Mouse (Mus musculus): Measurements from ENCODE around the gene 1700020D05Rik. TPM values are rescaled to one million over a fixed set of nuclear protein-coding genes. Genes with fewer than 3 reads are reported as not detected.
A peak's percentile ranks its signal among the peaks of the same experiment; 100 is the strongest.

Gene 1700020D05Rik
- polyA plus RNA-seq, 1 experiment from 2014 or later: 0.34 TPM

DNA sequence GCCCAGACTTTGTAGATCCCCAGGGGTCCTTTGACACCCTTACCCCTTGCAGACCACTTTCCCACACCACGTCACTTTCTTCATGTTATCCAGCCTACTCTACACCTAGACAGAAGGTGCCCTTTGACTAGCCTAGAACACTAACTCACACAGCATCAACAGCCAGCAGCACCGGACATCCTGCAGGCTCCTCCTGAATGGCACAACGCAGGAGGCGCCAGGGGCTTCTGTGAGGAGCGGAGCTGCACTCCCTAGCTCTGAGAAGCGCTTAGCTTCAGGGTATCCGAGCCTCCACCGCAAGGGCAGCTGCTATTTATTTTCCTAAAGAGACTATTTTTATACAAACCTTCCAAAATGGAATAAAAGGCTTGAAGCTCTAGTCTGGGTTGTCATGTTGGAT lies 48.0 kb downstream of the 1700020D05Rik start:
- Histone ChIP-seq H3K4me2 (replicated peaks; ENCODE audit: low read depth, low read length) (peak overlapping the region; percentile 99), H3K27ac (ENCODE audit: low read depth, low read length) (no peak overlapping the region), H3K9me3 (ENCODE audit: control insufficient read depth, low read length) (no peaks in the 10 kb centered on the region), H3K4me3 (ENCODE audit: low read depth, low read length) (peak overlapping the region; percentile 73; the same call in 1 of the 2 replicates), H3K9ac (ENCODE audit: low read depth, low read length) (peak overlapping the region; percentile 16; the same call in 1 of the 2 replicates), H3K27me3 (ENCODE audit: control insufficient read depth, insufficient read depth, low read length) (no peaks in the 10 kb centered on the region; the same call in 1 of the 2 replicates), H3K4me1 (replicated peaks; ENCODE audit: control insufficient read depth, insufficient read depth, low read length) (peaks cover 9% of the 10 kb centered on the region), H3K36me3 (ENCODE audit: control insufficient read depth, insufficient read depth, low read length) (no peaks in the 10 kb centered on the region)
- no peak for ATAC-seq (ENCODE audit: low FRiP score)
- no peak for DNase-seq (ENCODE audit: low spot score)
- WGBS: 69% methylated on average over 8 of the region's 8 CpGs

DNA sequence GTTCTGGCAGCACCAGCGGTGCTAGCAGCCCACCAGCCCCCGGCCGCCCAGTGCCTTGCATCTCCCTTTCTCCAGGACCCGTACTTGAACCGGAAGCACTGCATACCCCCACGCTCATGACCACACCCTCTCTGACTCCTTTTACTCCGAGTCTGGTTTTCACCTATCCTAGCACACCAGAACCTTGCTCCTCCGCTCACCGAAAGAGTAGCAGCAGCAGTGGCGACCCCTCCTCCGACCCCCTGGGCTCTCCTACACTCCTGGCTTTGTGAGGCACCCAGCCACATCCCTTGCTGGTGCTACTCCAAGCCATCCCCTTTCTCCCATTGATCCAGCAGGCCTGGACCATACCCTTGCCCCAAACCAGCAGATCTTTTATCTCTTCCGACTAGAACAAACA lies 48.5 kb downstream of the 1700020D05Rik start:
- Histone ChIP-seq H3K27ac (ENCODE audit: low read depth, low read length) (no peak overlapping the region), H3K36me3 (ENCODE audit: control insufficient read depth, insufficient read depth, low read length) (no peaks in the 10 kb centered on the region), H3K9me3 (ENCODE audit: control insufficient read depth, low read length) (no peaks in the 10 kb centered on the region), H3K4me3 (ENCODE audit: low read depth, low read length) (0 out of 2 replicates have a peak overlapping the region, but pooled peaks have one; percentile 6), H3K4me2 (replicated peaks; ENCODE audit: low read depth, low read length) (0 out of 2 replicates have a peak overlapping the region, but pooled peaks have one; percentile 6), H3K9ac (ENCODE audit: low read depth, low read length) (no peak overlapping the region), H3K27me3 (ENCODE audit: control insufficient read depth, insufficient read depth, low read length) (peaks cover 4% of the 10 kb centered on the region), H3K4me1 (replicated peaks; ENCODE audit: control insufficient read depth, insufficient read depth, low read length) (peaks cover 9% of the 10 kb centered on the region)
- DNase-seq (ENCODE audit: low spot score) (no peak), ATAC-seq (ENCODE audit: low FRiP score) (no peak)
- WGBS: 79% methylated on average over 12 of the region's 12 CpGs

Other genes with a start within 250 kb of the 1700020D05Rik start
- 23.2 and 23.4 TPM in 2 replicates for gene Pacs1, start 230.7 kb downstream of the 1700020D05Rik start, polyA plus RNA-seq (2014; fragmentation: Nextera tagmentation; extraction: Ambion mirVana)
- 385 and 404 TPM in 2 replicates for gene Sf3b2, start 208.3 kb downstream of the 1700020D05Rik start, polyA plus RNA-seq (2014; fragmentation: Nextera tagmentation; extraction: Ambion mirVana)
- gene Gal3st3, start 205.5 kb downstream of the 1700020D05Rik start, polyA plus RNA-seq (2014; fragmentation: Nextera tagmentation; extraction: Ambion mirVana): 14.0 and 14.6 TPM in 2 replicates
- not detected in 2 replicates for gene Catsper1, start 168.0 kb downstream of the 1700020D05Rik start, polyA plus RNA-seq (2014; fragmentation: Nextera tagmentation; extraction: Ambion mirVana)
- 1.7 and 2.3 TPM in 2 replicates for gene Cst6, start 154.2 kb downstream of the 1700020D05Rik start, polyA plus RNA-seq (2014; fragmentation: Nextera tagmentation; extraction: Ambion mirVana)
- gene Eif1ad, start 137.0 kb downstream of the 1700020D05Rik start, polyA plus RNA-seq (2014; fragmentation: Nextera tagmentation; extraction: Ambion mirVana): 73.6 and 76.6 TPM in 2 replicates
- gene Banf1, start 136.6 kb downstream of the 1700020D05Rik start, polyA plus RNA-seq (2014; fragmentation: Nextera tagmentation; extraction: Ambion mirVana): 392 and 442 TPM in 2 replicates
- 75.2 and 79.2 TPM in 2 replicates for gene Sart1, start 115.1 kb downstream of the 1700020D05Rik start, polyA plus RNA-seq (2014; fragmentation: Nextera tagmentation; extraction: Ambion mirVana)
- 0.53 and 0.54 TPM in 2 replicates for gene Tsga10ip, start 101.3 kb downstream of the 1700020D05Rik start, polyA plus RNA-seq (2014; fragmentation: Nextera tagmentation; extraction: Ambion mirVana)
- gene Drap1, start 78.8 kb downstream of the 1700020D05Rik start, polyA plus RNA-seq (2014; fragmentation: Nextera tagmentation; extraction: Ambion mirVana): 182 and 211 TPM in 2 replicates
- 33.4 and 35.2 TPM in 2 replicates for gene AI837181, start 78.6 kb downstream of the 1700020D05Rik start, polyA plus RNA-seq (2014; fragmentation: Nextera tagmentation; extraction: Ambion mirVana)
- gene Fosl1, start 56.2 kb downstream of the 1700020D05Rik start, polyA plus RNA-seq (2014; fragmentation: Nextera tagmentation; extraction: Ambion mirVana): 0.13 TPM in 1 of 2 replicates, not detected in the other
- 6.6 and 6.9 TPM in 2 replicates for gene Ccdc85b, start 45.9 kb downstream of the 1700020D05Rik start, polyA plus RNA-seq (2014; fragmentation: Nextera tagmentation; extraction: Ambion mirVana)
- gene Fibp, start 43.2 kb downstream of the 1700020D05Rik start, polyA plus RNA-seq (2014; fragmentation: Nextera tagmentation; extraction: Ambion mirVana): 103 and 119 TPM in 2 replicates
- gene Ctsw, start 35.3 kb downstream of the 1700020D05Rik start, polyA plus RNA-seq (2014; fragmentation: Nextera tagmentation; extraction: Ambion mirVana): 3.0 and 4.7 TPM in 2 replicates
- gene Efemp2, start 29.8 kb downstream of the 1700020D05Rik start, polyA plus RNA-seq (2014; fragmentation: Nextera tagmentation; extraction: Ambion mirVana): 51.2 and 55.7 TPM in 2 replicates
- 38.8 and 44.3 TPM in 2 replicates for gene Mus81, start 15.4 kb downstream of the 1700020D05Rik start, polyA plus RNA-seq (2014; fragmentation: Nextera tagmentation; extraction: Ambion mirVana)
- gene Cfl1, start 13.3 kb downstream of the 1700020D05Rik start, polyA plus RNA-seq (2014; fragmentation: Nextera tagmentation; extraction: Ambion mirVana): 3,904 and 4,056 TPM in 2 replicates
- 21.2 and 22.2 TPM in 2 replicates for gene Snx32, start 6.8 kb upstream of the 1700020D05Rik start, polyA plus RNA-seq (2014; fragmentation: Nextera tagmentation; extraction: Ambion mirVana)
- gene Ovol1, start 56.9 kb upstream of the 1700020D05Rik start, polyA plus RNA-seq (2014; fragmentation: Nextera tagmentation; extraction: Ambion mirVana): 0.40 and 0.52 TPM in 2 replicates
- gene Ap5b1, start 64.2 kb upstream of the 1700020D05Rik start, polyA plus RNA-seq (2014; fragmentation: Nextera tagmentation; extraction: Ambion mirVana): 1.4 and 1.5 TPM in 2 replicates
- 143 and 148 TPM in 2 replicates for gene Rnaseh2c, start 98.1 kb upstream of the 1700020D05Rik start, polyA plus RNA-seq (2014; fragmentation: Nextera tagmentation; extraction: Ambion mirVana)
- gene Kat5, start 106.5 kb upstream of the 1700020D05Rik start, polyA plus RNA-seq (2014; fragmentation: Nextera tagmentation; extraction: Ambion mirVana): 36.9 and 39.3 TPM in 2 replicates
- gene Rela, start 133.7 kb upstream of the 1700020D05Rik start, polyA plus RNA-seq (2014; fragmentation: Nextera tagmentation; extraction: Ambion mirVana): 27.2 and 29.6 TPM in 2 replicates
- 7.8 and 8.2 TPM in 2 replicates for gene Sipa1, start 159.9 kb upstream of the 1700020D05Rik start, polyA plus RNA-seq (2014; fragmentation: Nextera tagmentation; extraction: Ambion mirVana)
- 13.4 and 14.7 TPM in 2 replicates for gene Map3k11, start 185.0 kb upstream of the 1700020D05Rik start, polyA plus RNA-seq (2014; fragmentation: Nextera tagmentation; extraction: Ambion mirVana)
- gene Pcnx3, start 185.1 kb upstream of the 1700020D05Rik start, polyA plus RNA-seq (2014; fragmentation: Nextera tagmentation; extraction: Ambion mirVana): 22.9 and 23.1 TPM in 2 replicates
- 0.19 TPM in 1 of 2 replicates, not detected in the other for gene Kcnk7, start 200.6 kb upstream of the 1700020D05Rik start, polyA plus RNA-seq (2014; fragmentation: Nextera tagmentation; extraction: Ambion mirVana)
- 4.4 and 6.2 TPM in 2 replicates for gene Ehbp1l1, start 222.5 kb upstream of the 1700020D05Rik start, polyA plus RNA-seq (2014; fragmentation: Nextera tagmentation; extraction: Ambion mirVana)
- gene Fam89b, start 225.9 kb upstream of the 1700020D05Rik start, polyA plus RNA-seq (2014; fragmentation: Nextera tagmentation; extraction: Ambion mirVana): 165 and 174 TPM in 2 replicates
- 3.5 and 3.8 TPM in 2 replicates for gene Ltbp3, start 237.1 kb upstream of the 1700020D05Rik start, polyA plus RNA-seq (2014; fragmentation: Nextera tagmentation; extraction: Ambion mirVana)

All from hindbrain, embryonic 11.5 days (tissue).